Mouse (Mus musculus): ENCODE results near the gene Corin. TPM values are rescaled to one million over a fixed set of nuclear protein-coding genes. Genes with fewer than 3 reads are reported as not detected.

Gene Corin
- polyA plus RNA-seq, 1 experiment from 2014 or later: 2.3 TPM

DNA sequence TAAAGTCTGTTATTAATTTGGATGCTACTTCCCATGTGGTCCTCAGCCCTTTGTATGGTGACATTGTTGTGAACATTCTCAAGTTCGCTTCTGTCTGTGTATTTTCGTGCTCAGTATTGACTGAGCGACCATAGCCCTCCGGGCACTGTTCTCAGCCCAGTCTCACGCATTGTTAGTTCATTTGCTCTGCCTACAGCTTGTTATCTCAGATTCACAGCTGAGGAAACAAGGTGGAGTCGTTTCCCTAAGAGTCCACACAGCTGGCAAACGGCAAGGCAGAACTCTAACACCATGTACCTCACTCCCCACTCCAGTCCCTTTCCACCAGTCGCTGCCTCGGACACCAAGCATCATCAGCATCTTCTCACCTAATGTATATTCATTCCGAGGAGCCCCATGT is 63.1 kb downstream of the Corin start:
- Histone ChIP-seq H3K9ac (replicated peaks) (no peak overlapping the region), H3K27me3 (no peaks in the 10 kb centered on the region), H3K36me3 (no peaks in the 10 kb centered on the region), H3K4me1 (replicated peaks) (no peaks in the 10 kb centered on the region), H3K4me3 (replicated peaks) (no peak overlapping the region), H3K4me2 (no peak overlapping the region), H3K27ac (no peak overlapping the region), H3K9me3 (no peaks in the 10 kb centered on the region)
- 83% methylated on average over 10 of the region's 10 CpGs for WGBS
- ATAC-seq (ENCODE audit: insufficient number of reproducible peaks, insufficient read depth, low FRiP score, low TSS enrichment, low read depth): no peak

- H3K9me3 ChIP-seq: no peaks in the 10 kb centered on the region
- ATAC-seq (ENCODE audit: insufficient number of reproducible peaks, insufficient read depth, low FRiP score, low TSS enrichment, low read depth): no peak
- no peak overlapping the region for H3K4me2 ChIP-seq
- H3K27me3 ChIP-seq: no peaks in the 10 kb centered on the region
- H3K4me1 ChIP-seq (replicated peaks): no peaks in the 10 kb centered on the region
- WGBS: 87% methylated on average over 11 of the region's 11 CpGs
- no peaks in the 10 kb centered on the region for H3K36me3 ChIP-seq
- H3K4me3 ChIP-seq (replicated peaks): no peak overlapping the region
- no peak overlapping the region for H3K27ac ChIP-seq
- H3K9ac ChIP-seq (replicated peaks): no peak overlapping the region
Measured at GRCm38 (mm10) chr5:72435085-72435484, 69.2 kb downstream of the Corin start.

DNA sequence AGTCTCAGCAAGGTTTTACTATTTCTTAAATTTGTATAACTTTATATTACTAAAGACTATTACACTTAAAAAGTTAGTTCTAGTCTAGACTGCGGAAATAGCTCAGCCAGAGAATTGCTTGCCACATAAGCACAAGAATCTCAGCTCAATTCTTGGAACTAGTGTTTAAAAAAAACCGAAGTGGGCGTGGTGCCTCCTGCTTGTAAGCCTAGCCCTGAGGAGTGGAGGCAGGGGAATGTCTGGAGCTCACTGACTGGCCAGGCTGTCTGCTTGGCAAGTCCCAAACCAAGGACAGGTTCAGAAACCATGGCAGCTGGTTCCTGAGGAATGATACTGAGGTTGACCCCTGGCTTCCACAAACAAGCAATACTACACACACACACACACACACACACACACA is 72.4 kb downstream of the Corin start:
- Histone ChIP-seq H3K4me2 (no peak overlapping the region), H3K9me3 (no peaks in the 10 kb centered on the region), H3K9ac (replicated peaks) (no peak overlapping the region), H3K4me3 (replicated peaks) (no peak overlapping the region), H3K27ac (no peak overlapping the region), H3K27me3 (no peaks in the 10 kb centered on the region), H3K36me3 (no peaks in the 10 kb centered on the region), H3K4me1 (replicated peaks) (no peaks in the 10 kb centered on the region)
- ATAC-seq (ENCODE audit: insufficient number of reproducible peaks, insufficient read depth, low FRiP score, low TSS enrichment, low read depth): no peak
- WGBS: 80% methylated on average over 3 of the region's 3 CpGs

DNA sequence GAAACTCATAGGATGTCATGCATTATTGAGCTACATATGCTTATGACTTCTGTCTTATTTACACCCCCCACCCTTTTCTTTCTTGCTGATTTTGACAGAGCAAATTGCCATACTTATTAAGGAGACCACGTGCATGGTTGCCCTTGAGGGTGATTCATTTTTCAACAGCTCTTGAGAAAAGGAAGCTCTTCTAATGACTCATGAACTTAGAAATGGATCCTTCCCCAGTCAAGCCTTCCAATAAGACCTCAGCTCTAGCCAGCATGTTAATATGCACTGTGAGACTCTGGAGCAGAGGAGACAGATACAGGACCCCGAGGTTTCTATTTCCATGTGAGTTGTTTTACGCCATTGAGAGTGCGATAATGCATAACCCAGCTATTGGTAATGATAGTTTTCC is 76.7 kb downstream of the Corin start:
- no peaks in the 10 kb centered on the region for H3K4me1 ChIP-seq (replicated peaks)
- no peak overlapping the region for H3K27ac ChIP-seq
- no peak for ATAC-seq (ENCODE audit: insufficient number of reproducible peaks, insufficient read depth, low FRiP score, low TSS enrichment, low read depth)
- no peak overlapping the region for H3K9ac ChIP-seq (replicated peaks)
- H3K27me3 ChIP-seq: no peaks in the 10 kb centered on the region
- no peaks in the 10 kb centered on the region for H3K9me3 ChIP-seq
- H3K4me2 ChIP-seq: no peak overlapping the region
- 92% methylated on average over 4 of the region's 4 CpGs for WGBS
- no peaks in the 10 kb centered on the region for H3K36me3 ChIP-seq
- H3K4me3 ChIP-seq (replicated peaks): no peak overlapping the region

- no peak overlapping the region for H3K4me2 ChIP-seq
- H3K27me3 ChIP-seq: no peaks in the 10 kb centered on the region
- H3K4me3 ChIP-seq (replicated peaks): no peak overlapping the region
- no peak for ATAC-seq (ENCODE audit: insufficient number of reproducible peaks, insufficient read depth, low FRiP score, low TSS enrichment, low read depth)
- H3K4me1 ChIP-seq (replicated peaks): no peaks in the 10 kb centered on the region
- H3K27ac ChIP-seq: no peak overlapping the region
- H3K36me3 ChIP-seq: no peaks in the 10 kb centered on the region
- H3K9me3 ChIP-seq: no peaks in the 10 kb centered on the region
- no peak overlapping the region for H3K9ac ChIP-seq (replicated peaks)
Measured at GRCm38 (mm10) chr5:72425342-72426010, 78.8 kb downstream of the Corin start.

DNA sequence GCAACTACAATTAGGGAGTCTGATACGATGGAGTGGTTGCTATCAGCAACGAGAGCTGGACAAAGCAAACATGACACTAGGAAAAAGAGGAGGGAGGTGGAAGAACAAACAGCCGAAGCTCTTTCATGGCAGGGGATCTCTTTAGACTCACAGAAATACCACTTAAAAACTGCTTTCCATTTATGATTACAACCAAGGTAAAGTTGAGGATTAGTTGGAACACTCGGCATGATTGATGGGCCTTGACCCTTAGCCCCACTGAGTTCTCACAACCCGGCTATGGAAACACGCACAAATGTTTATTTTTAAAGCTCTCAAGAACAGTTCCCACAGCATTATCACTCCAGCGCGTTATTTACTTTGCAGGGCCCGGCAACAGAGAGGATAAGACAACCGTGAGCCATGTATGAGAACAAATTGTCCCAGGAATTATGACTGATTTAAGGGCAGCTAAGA is 92.4 kb downstream of the Corin start:
- no peaks in the 10 kb centered on the region for H3K4me1 ChIP-seq (replicated peaks)
- ATAC-seq (ENCODE audit: insufficient number of reproducible peaks, insufficient read depth, low FRiP score, low TSS enrichment, low read depth): no peak
- H3K27me3 ChIP-seq: no peaks in the 10 kb centered on the region
- H3K9me3 ChIP-seq: no peaks in the 10 kb centered on the region
- WGBS: 60% methylated on average over 10 of the region's 10 CpGs
- no peak overlapping the region for H3K27ac ChIP-seq
- no peaks in the 10 kb centered on the region for H3K36me3 ChIP-seq
- no peak overlapping the region for H3K4me2 ChIP-seq
- H3K9ac ChIP-seq (replicated peaks): no peak overlapping the region
- no peak overlapping the region for H3K4me3 ChIP-seq (replicated peaks)

DNA sequence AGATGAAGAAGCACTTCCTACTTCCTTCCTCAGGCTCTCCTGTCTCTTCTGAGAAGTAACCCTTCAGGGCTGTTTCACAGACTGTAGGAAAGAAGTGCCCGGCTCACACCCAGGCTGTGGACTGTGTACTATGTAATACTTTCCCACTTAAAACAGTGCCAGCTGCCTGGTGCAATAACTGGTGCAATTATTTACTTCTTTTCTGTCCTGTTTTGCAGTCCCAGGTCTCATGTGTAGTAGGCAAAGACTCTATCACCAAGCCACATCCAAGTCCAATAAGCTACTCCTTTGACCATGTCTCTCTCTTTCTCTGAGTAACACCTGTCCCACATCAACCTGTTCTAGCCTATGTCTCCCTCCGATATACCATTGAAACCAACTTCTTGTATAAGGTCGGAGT is 93.4 kb downstream of the Corin start:
- ATAC-seq (ENCODE audit: insufficient number of reproducible peaks, insufficient read depth, low FRiP score, low TSS enrichment, low read depth): no peak
- no peak overlapping the region for H3K9ac ChIP-seq (replicated peaks)
- H3K27ac ChIP-seq: no peak overlapping the region
- no peaks in the 10 kb centered on the region for H3K9me3 ChIP-seq
- H3K4me2 ChIP-seq: no peak overlapping the region
- no peaks in the 10 kb centered on the region for H3K4me1 ChIP-seq (replicated peaks)
- no peaks in the 10 kb centered on the region for H3K27me3 ChIP-seq
- no peaks in the 10 kb centered on the region for H3K36me3 ChIP-seq
- WGBS: 91% methylated on average over 3 of the region's 3 CpGs
- H3K4me3 ChIP-seq (replicated peaks): no peak overlapping the region

DNA sequence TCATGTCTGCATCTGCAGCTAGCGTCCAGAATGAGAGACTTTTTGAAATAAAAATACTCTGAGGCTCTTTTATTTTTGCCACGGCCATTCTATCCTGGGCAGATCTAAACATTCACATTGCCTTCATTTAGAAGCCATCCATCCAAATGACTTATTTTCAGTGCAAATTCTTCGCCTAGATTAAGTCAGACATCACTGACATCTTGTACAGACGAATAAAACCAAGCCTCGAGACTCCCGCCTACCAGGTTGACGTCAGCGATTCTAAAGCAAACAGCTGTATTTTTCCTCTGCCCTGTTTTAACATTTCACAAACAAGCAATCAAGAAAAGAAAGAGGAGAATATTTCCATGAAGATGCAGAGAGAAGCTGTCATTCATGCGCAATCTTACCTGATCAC is 100.9 kb downstream of the Corin start:
- H3K27ac ChIP-seq: peak overlapping the region; percentile 53; the same call in 1 of the 2 replicates
- H3K4me3 ChIP-seq (replicated peaks): no peak overlapping the region
- ATAC-seq (ENCODE audit: insufficient number of reproducible peaks, insufficient read depth, low FRiP score, low TSS enrichment, low read depth): no peak
- no peaks in the 10 kb centered on the region for H3K9me3 ChIP-seq
- no peak overlapping the region for H3K9ac ChIP-seq (replicated peaks)
- peaks cover 20% of the 10 kb centered on the region for H3K4me1 ChIP-seq (replicated peaks)
- H3K27me3 ChIP-seq: no peaks in the 10 kb centered on the region
- H3K36me3 ChIP-seq: no peaks in the 10 kb centered on the region
- no peak overlapping the region for H3K4me2 ChIP-seq
- WGBS: 69% methylated on average over 9 of the region's 9 CpGs

GRCm38 (mm10) chr5:72402913-72403312 is 101.4 kb downstream of the Corin start:
- no peak for ATAC-seq (ENCODE audit: insufficient number of reproducible peaks, insufficient read depth, low FRiP score, low TSS enrichment, low read depth)
- H3K4me3 ChIP-seq (replicated peaks): no peak overlapping the region
- H3K9me3 ChIP-seq: no peaks in the 10 kb centered on the region
- peak overlapping the region; percentile 5; the same call in 1 of the 2 replicates for H3K4me2 ChIP-seq
- H3K36me3 ChIP-seq: no peaks in the 10 kb centered on the region
- H3K4me1 ChIP-seq (replicated peaks): peaks cover 20% of the 10 kb centered on the region
- 30% methylated on average over 5 of the region's 5 CpGs for WGBS
- H3K27ac ChIP-seq: peak overlapping the region; percentile 53; the same call in 1 of the 2 replicates
- no peaks in the 10 kb centered on the region for H3K27me3 ChIP-seq
- H3K9ac ChIP-seq (replicated peaks): no peak overlapping the region

DNA sequence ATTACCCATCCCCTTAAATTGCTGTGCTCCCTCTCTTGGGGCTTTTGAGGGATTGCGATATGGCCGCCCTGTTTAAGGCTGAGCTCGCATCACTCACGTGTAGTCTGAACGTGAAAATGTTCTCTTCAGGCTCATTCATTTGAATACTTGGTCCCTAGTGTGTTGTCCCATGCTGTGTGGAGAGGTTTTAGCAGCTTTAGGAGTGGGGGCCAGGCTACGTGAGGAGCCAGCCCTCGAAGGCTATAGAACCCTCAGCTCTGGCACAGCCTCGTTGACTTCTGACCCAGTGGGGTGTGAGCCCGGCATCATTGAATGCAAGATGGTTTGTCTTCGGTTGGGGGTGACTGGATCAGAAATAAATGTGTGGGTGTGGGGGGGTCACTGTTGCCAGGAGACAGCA is 102.5 kb downstream of the Corin start:
- Histone ChIP-seq H3K4me1 (replicated peaks) (peaks cover 20% of the 10 kb centered on the region), H3K9me3 (no peaks in the 10 kb centered on the region), H3K9ac (replicated peaks) (no peak overlapping the region), H3K4me3 (replicated peaks) (no peak overlapping the region), H3K27me3 (no peaks in the 10 kb centered on the region), H3K27ac (peak overlapping the region; percentile 53), H3K4me2 (peak overlapping the region; percentile 11; the same call in 1 of the 2 replicates), H3K36me3 (no peaks in the 10 kb centered on the region)
- peak; percentile 77; the same call in 1 of the 2 replicates for ATAC-seq (ENCODE audit: insufficient number of reproducible peaks, insufficient read depth, low FRiP score, low TSS enrichment, low read depth)
- WGBS: 48% methylated on average over 10 of the region's 10 CpGs

DNA sequence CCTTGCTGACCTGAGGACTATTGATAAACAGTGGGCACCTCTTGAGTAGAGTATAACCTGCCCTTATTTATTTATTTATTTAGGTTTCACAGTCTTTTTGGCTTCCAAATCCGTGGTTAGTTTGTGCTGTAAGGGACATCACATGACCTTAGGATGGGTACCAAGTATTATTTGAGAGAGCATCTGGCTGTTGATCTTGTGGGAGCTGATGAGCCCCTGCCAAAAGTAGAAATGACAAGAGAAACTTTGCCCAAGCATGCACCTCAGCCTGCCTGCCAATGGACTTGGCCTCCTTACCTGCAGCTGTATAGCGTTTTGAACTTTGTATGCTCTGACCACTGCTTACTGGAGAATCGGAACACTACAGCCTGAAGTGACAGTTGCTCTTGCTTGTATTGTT is 103.0 kb downstream of the Corin start:
- Histone ChIP-seq H3K27ac (no peak overlapping the region), H3K4me3 (replicated peaks) (no peak overlapping the region), H3K9me3 (no peaks in the 10 kb centered on the region), H3K36me3 (no peaks in the 10 kb centered on the region), H3K4me1 (replicated peaks) (peaks cover 20% of the 10 kb centered on the region), H3K4me2 (no peak overlapping the region), H3K27me3 (no peaks in the 10 kb centered on the region), H3K9ac (replicated peaks) (no peak overlapping the region)
- no peak for ATAC-seq (ENCODE audit: insufficient number of reproducible peaks, insufficient read depth, low FRiP score, low TSS enrichment, low read depth)
- WGBS: 88% methylated on average over 3 of the region's 3 CpGs

- H3K9ac ChIP-seq (replicated peaks): no peak overlapping the region
- no peak overlapping the region for H3K27ac ChIP-seq
- ATAC-seq (ENCODE audit: insufficient number of reproducible peaks, insufficient read depth, low FRiP score, low TSS enrichment, low read depth): no peak
- H3K4me1 ChIP-seq (replicated peaks): no peaks in the 10 kb centered on the region
- no peaks in the 10 kb centered on the region for H3K27me3 ChIP-seq
- no peak overlapping the region for H3K4me2 ChIP-seq
- 50% methylated on average over 1 of the region's 1 CpGs for WGBS
- H3K9me3 ChIP-seq: no peaks in the 10 kb centered on the region
- H3K4me3 ChIP-seq (replicated peaks): no peak overlapping the region
- no peaks in the 10 kb centered on the region for H3K36me3 ChIP-seq
Measured at GRCm38 (mm10) chr5:72382148-72382547, 122.1 kb downstream of the Corin start.
